Mouse (Mus musculus): ENCODE data around the gene Cwc22. TPM values are rescaled to one million over a fixed set of nuclear protein-coding genes. Genes with fewer than 3 reads are reported as not detected.
A peak's percentile ranks its signal among the peaks of the same experiment; 100 is the strongest.

Cwc22 gene
- polyA plus RNA-seq, 1 experiment from 2014 or later: 36.8 TPM

DNA sequence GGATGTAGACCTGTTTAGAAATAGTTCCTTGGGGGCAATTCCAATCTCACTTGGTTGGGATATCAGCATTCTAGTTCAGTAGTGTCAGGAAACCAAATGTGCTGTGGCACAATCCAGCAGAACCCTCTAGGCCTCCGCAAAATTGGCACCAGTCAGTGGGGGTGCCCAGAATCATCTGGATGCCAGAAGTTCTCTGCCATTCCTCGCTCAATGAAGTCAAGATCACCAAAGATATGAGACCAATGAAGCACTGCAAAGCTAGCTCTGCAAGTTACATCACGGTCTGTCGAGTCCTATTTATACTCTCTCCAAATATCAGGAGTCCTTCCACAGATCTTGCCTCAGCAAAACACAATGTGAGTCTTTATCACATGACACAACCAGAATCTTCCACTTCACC is 35.7 kb upstream of the Cwc22 start:
- no peak for ATAC-seq (ENCODE audit: insufficient read depth, low FRiP score, low TSS enrichment)
- Histone ChIP-seq H3K4me2 (ENCODE audit: low read depth) (no peak overlapping the region), H3K4me1 (ENCODE audit: control insufficient read depth, insufficient read depth, low read length) (no peaks in the 10 kb centered on the region), H3K36me3 (ENCODE audit: control insufficient read depth, insufficient read depth, low read length) (no peaks in the 10 kb centered on the region), H3K9me3 (ENCODE audit: control insufficient read depth, low read length) (no peaks in the 10 kb centered on the region), H3K9ac (ENCODE audit: low read length) (no peak overlapping the region), H3K4me3 (ENCODE audit: low read depth, low read length) (no peak overlapping the region), H3K27ac (ENCODE audit: low read depth, low read length) (no peak overlapping the region), H3K27me3 (ENCODE audit: control insufficient read depth, insufficient read depth, low read length) (no peaks in the 10 kb centered on the region)
- no peak for DNase-seq (ENCODE audit: low spot score)
- 94% methylated on average over 4 of the region's 4 CpGs for WGBS

DNA sequence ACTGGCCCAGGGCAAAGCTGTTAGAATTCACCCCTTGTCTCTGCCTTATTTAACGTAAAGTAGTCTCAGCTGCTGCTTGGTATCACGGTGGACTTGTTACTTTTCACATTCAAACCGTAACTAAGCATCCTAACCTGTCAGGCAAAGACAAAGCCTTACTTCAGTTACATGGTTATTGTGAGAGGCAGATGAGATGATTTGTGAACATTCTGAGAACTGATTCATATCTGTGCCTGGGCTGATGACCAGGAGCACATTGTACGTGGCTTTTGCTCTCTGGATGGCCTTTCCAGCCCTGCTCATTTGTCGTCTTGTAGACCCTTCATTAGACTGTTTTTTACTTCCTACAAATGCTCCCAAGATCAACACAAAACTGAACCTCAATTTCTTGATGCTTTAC is 34.5 kb upstream of the Cwc22 start:
- DNase-seq (ENCODE audit: low spot score): no peak
- ATAC-seq (ENCODE audit: insufficient read depth, low FRiP score, low TSS enrichment): no peak
- Histone ChIP-seq H3K9me3 (ENCODE audit: control insufficient read depth, low read length) (no peaks in the 10 kb centered on the region), H3K4me2 (ENCODE audit: low read depth) (no peak overlapping the region), H3K36me3 (ENCODE audit: control insufficient read depth, insufficient read depth, low read length) (no peaks in the 10 kb centered on the region), H3K27me3 (ENCODE audit: control insufficient read depth, insufficient read depth, low read length) (no peaks in the 10 kb centered on the region), H3K27ac (ENCODE audit: low read depth, low read length) (no peak overlapping the region), H3K4me3 (ENCODE audit: low read depth, low read length) (no peak overlapping the region), H3K4me1 (ENCODE audit: control insufficient read depth, insufficient read depth, low read length) (no peaks in the 10 kb centered on the region), H3K9ac (ENCODE audit: low read length) (no peak overlapping the region)
- WGBS: 89% methylated on average over 5 of the region's 5 CpGs

DNA sequence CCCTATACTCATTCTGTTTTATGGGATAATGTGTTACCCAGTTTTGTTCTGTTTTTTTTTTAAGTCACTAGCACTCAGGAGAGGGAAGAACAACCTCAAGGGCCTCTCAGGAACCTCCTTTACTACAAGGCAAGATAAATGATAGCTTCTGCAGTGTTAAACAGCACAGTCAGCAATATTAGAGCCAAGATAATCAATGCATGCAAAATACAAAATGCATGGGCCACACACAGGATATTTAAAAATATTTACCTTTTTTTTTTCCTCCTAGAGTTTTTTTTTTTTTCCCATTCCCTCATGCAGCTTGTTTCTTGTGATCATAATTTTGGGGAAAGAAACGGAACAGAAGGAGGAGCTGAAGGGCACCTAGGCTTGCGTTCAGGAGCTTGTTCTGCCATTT is 33.3 kb upstream of the Cwc22 start:
- WGBS: 89% methylated on average over 2 of the region's 2 CpGs
- Histone ChIP-seq H3K9ac (ENCODE audit: low read length) (no peak overlapping the region), H3K27ac (ENCODE audit: low read depth, low read length) (no peak overlapping the region), H3K4me1 (ENCODE audit: control insufficient read depth, insufficient read depth, low read length) (no peaks in the 10 kb centered on the region), H3K4me2 (ENCODE audit: low read depth) (no peak overlapping the region), H3K36me3 (ENCODE audit: control insufficient read depth, insufficient read depth, low read length) (no peaks in the 10 kb centered on the region), H3K27me3 (ENCODE audit: control insufficient read depth, insufficient read depth, low read length) (no peaks in the 10 kb centered on the region), H3K4me3 (ENCODE audit: low read depth, low read length) (no peak overlapping the region), H3K9me3 (ENCODE audit: control insufficient read depth, low read length) (no peaks in the 10 kb centered on the region)
- DNase-seq (ENCODE audit: low spot score) (no peak), ATAC-seq (ENCODE audit: insufficient read depth, low FRiP score, low TSS enrichment) (no peak)

DNA sequence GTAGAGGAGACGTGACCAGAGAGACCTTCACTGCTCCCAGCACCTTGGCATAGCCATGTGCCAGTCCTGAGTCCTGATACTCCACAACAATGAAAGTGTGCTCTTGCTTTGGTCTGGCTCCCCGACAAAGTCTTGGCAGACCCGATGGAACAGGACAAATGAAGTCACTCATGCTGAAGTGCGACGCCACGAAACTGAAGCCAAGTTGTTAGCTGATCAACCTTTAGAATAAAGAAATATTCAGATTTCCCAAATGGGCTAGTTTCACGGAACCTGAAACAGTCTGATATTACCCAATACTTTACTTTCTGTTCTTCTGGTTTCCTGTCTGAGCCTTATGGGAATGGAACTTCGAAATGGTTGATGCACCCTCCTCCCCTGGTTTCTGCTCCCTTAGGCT is 32.9 kb upstream of the Cwc22 start:
- H3K9ac ChIP-seq (ENCODE audit: low read length): no peak overlapping the region
- H3K4me2 ChIP-seq (ENCODE audit: low read depth): no peak overlapping the region
- DNase-seq (ENCODE audit: low spot score) (no peak), ATAC-seq (ENCODE audit: insufficient read depth, low FRiP score, low TSS enrichment) (no peak)
- no peak overlapping the region for H3K4me3 ChIP-seq (ENCODE audit: low read depth, low read length)
- H3K4me1 ChIP-seq (ENCODE audit: control insufficient read depth, insufficient read depth, low read length): no peaks in the 10 kb centered on the region
- no peak overlapping the region for H3K27ac ChIP-seq (ENCODE audit: low read depth, low read length)
- 94% methylated on average over 8 of the region's 8 CpGs for WGBS
- no peaks in the 10 kb centered on the region for H3K9me3 ChIP-seq (ENCODE audit: control insufficient read depth, low read length)
- H3K36me3 ChIP-seq (ENCODE audit: control insufficient read depth, insufficient read depth, low read length): no peaks in the 10 kb centered on the region
- H3K27me3 ChIP-seq (ENCODE audit: control insufficient read depth, insufficient read depth, low read length): no peaks in the 10 kb centered on the region

DNA sequence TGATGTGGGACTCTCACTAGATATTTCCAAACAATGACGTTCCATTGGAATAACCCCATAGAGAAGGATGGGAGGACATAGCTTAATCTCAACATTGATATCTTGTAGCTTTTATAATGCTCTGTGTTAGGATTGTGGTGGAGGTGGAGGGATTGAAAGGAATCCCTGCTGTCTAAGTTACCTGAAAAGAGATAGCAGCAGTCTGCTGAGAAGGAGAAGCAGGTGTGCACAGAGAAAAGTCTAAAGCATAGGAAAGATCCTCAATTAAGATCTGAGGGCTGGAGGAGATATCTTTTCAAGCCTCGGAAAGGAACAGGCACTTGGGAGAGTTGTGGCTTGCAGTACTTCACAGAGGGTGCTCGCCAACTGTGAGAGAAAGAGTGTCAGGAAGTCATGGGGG is 32.1 kb upstream of the Cwc22 start:
- H3K36me3 ChIP-seq (ENCODE audit: control insufficient read depth, insufficient read depth, low read length): no peaks in the 10 kb centered on the region
- no peak overlapping the region for H3K4me3 ChIP-seq (ENCODE audit: low read depth, low read length)
- no peaks in the 10 kb centered on the region for H3K9me3 ChIP-seq (ENCODE audit: control insufficient read depth, low read length)
- no peak for DNase-seq (ENCODE audit: low spot score)
- no peak overlapping the region for H3K27ac ChIP-seq (ENCODE audit: low read depth, low read length)
- no peak overlapping the region for H3K9ac ChIP-seq (ENCODE audit: low read length)
- no peak overlapping the region for H3K4me2 ChIP-seq (ENCODE audit: low read depth)
- no peak for ATAC-seq (ENCODE audit: insufficient read depth, low FRiP score, low TSS enrichment)
- H3K4me1 ChIP-seq (ENCODE audit: control insufficient read depth, insufficient read depth, low read length): no peaks in the 10 kb centered on the region
- H3K27me3 ChIP-seq (ENCODE audit: control insufficient read depth, insufficient read depth, low read length): no peaks in the 10 kb centered on the region
- WGBS: 88% methylated on average over 3 of the region's 3 CpGs

DNA sequence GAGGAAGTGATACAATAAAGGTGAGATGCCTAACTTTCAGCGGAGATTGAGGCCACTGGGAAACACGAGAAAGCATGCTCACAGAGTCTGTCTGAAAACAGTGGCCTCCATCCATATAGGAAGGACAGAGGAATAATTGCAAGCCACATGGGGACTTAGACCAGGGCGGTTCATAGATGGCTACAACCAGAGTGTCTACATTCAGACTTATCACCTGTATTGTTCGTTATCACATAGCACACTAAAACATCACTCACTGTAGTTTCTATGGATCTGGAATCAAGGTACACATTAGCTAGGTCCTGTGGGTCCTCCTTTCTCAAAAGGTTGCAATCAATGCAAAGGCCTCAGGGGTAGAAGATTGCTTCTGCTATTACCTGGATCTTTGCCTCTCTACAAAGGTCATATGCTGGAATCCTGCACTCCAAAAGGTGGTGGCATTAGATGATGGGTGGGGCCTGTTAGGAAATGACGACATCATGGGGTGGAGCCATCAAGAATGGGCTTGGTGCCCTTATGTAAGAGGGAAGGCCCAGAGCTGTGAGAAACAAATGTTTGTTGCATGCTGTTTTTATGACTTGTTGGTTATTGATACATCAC is 30.2 kb upstream of the Cwc22 start:
- no peak for ATAC-seq (ENCODE audit: insufficient read depth, low FRiP score, low TSS enrichment)
- Histone ChIP-seq H3K4me1 (ENCODE audit: control insufficient read depth, insufficient read depth, low read length) (no peaks in the 10 kb centered on the region), H3K4me3 (ENCODE audit: low read depth, low read length) (no peak overlapping the region), H3K9me3 (ENCODE audit: control insufficient read depth, low read length) (no peaks in the 10 kb centered on the region), H3K27me3 (ENCODE audit: control insufficient read depth, insufficient read depth, low read length) (no peaks in the 10 kb centered on the region), H3K27ac (ENCODE audit: low read depth, low read length) (no peak overlapping the region), H3K36me3 (ENCODE audit: control insufficient read depth, insufficient read depth, low read length) (no peaks in the 10 kb centered on the region), H3K4me2 (ENCODE audit: low read depth) (no peak overlapping the region), H3K9ac (ENCODE audit: low read length) (no peak overlapping the region)
- WGBS: 86% methylated on average over 5 of the region's 5 CpGs
- DNase-seq (ENCODE audit: low spot score): no peak

DNA sequence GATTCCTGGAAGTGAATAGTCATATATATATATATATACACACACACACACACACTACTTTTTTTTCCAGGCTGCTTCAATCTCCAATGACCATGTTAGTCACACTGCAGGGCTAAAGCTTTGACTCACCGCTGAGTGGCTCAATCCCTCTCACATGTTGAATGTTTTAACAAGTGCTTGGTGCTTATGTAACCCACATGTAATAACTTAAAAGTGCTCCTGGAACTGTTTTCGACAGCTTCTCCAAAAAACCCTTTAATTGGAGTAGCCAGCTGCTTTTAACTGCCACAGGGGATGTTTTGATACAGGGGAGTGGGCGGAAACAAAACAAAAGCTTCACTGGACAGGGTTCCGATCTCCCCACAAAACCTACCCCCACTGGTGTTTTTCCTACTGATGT is 29.4 kb upstream of the Cwc22 start:
- Histone ChIP-seq H3K4me3 (ENCODE audit: low read depth, low read length) (no peak overlapping the region), H3K27ac (ENCODE audit: low read depth, low read length) (no peak overlapping the region), H3K36me3 (ENCODE audit: control insufficient read depth, insufficient read depth, low read length) (no peaks in the 10 kb centered on the region), H3K4me2 (ENCODE audit: low read depth) (no peak overlapping the region), H3K9me3 (ENCODE audit: control insufficient read depth, low read length) (no peaks in the 10 kb centered on the region), H3K27me3 (ENCODE audit: control insufficient read depth, insufficient read depth, low read length) (no peaks in the 10 kb centered on the region), H3K4me1 (ENCODE audit: control insufficient read depth, insufficient read depth, low read length) (no peaks in the 10 kb centered on the region), H3K9ac (ENCODE audit: low read length) (no peak overlapping the region)
- WGBS: 55% methylated on average over 4 of the region's 4 CpGs
- DNase-seq (ENCODE audit: low spot score) (peak; percentile 12), ATAC-seq (ENCODE audit: insufficient read depth, low FRiP score, low TSS enrichment) (no peak)

DNA sequence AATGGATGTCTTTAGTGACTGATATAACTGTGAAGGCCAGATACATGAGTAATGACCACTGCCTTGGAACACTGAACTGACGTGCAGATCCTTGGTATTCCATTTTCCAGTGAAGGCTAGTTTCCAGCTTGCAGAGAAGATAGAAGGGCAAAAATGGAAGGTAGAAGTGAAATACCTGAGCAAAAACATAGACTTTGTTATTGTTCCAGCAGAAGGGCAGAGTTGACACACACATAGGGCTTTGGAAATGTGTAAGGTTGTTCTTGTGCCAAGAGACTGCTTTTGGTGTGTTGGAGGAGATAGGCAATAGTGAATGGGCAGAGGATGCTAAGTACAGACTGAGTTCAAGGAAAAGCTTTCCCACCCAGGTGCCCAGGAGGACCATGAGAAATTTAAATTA is 28.8 kb upstream of the Cwc22 start:
- Histone ChIP-seq H3K4me3 (ENCODE audit: low read depth, low read length) (no peak overlapping the region), H3K4me1 (ENCODE audit: control insufficient read depth, insufficient read depth, low read length) (no peaks in the 10 kb centered on the region), H3K27me3 (ENCODE audit: control insufficient read depth, insufficient read depth, low read length) (no peaks in the 10 kb centered on the region), H3K9ac (ENCODE audit: low read length) (no peak overlapping the region), H3K4me2 (ENCODE audit: low read depth) (no peak overlapping the region), H3K9me3 (ENCODE audit: control insufficient read depth, low read length) (no peaks in the 10 kb centered on the region), H3K27ac (ENCODE audit: low read depth, low read length) (no peak overlapping the region), H3K36me3 (ENCODE audit: control insufficient read depth, insufficient read depth, low read length) (no peaks in the 10 kb centered on the region)
- ATAC-seq (ENCODE audit: insufficient read depth, low FRiP score, low TSS enrichment) (no peak), DNase-seq (ENCODE audit: low spot score) (no peak)
- 63% methylated on average over 1 of the region's 1 CpGs for WGBS

DNA sequence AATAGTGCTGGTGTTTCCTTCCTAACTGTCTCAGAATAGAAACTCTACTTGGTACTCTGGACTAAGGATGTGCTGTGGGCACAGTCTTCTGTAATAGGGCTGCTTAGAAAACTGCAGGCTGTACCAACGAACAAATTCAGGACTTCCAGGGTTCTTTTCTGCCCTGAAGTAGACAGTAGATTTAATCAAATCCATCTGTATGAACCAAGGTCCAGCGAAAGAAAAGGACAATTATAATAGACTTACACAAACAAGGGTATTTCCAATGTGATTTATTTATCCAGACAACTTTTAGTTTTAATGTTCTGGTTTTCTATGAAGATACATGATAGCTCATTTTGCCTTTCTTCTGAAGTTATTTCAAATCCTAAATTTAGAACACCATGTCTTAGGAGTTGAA is 28.2 kb upstream of the Cwc22 start:
- 68% methylated on average over 2 of the region's 2 CpGs for WGBS
- Histone ChIP-seq H3K9me3 (ENCODE audit: control insufficient read depth, low read length) (no peaks in the 10 kb centered on the region), H3K36me3 (ENCODE audit: control insufficient read depth, insufficient read depth, low read length) (no peaks in the 10 kb centered on the region), H3K4me1 (ENCODE audit: control insufficient read depth, insufficient read depth, low read length) (no peaks in the 10 kb centered on the region), H3K9ac (ENCODE audit: low read length) (no peak overlapping the region), H3K27ac (ENCODE audit: low read depth, low read length) (no peak overlapping the region), H3K4me3 (ENCODE audit: low read depth, low read length) (no peak overlapping the region), H3K27me3 (ENCODE audit: control insufficient read depth, insufficient read depth, low read length) (no peaks in the 10 kb centered on the region), H3K4me2 (ENCODE audit: low read depth) (no peak overlapping the region)
- DNase-seq (ENCODE audit: low spot score) (no peak), ATAC-seq (ENCODE audit: insufficient read depth, low FRiP score, low TSS enrichment) (no peak)
